Mouse (Mus musculus) thymus, postnatal 14 days (tissue): ENCODE data around the gene Hand2.
A peak's percentile ranks its signal among the peaks of the same experiment; 100 is the strongest.

Experiments used
- DNase-seq: peaks from one replicate; pipeline ENCODE4 v3.0.0; 2021

The Hand2 gene

GRCm38 (mm10) chr8:57320851-57321743 lies at the start of gene Hand2:
Hand2 (plus strand) TSS chr8:57320983.
- DNase-seq: no peak

GRCm38 (mm10) chr8:57273055-57273454 lies 47.7 kb upstream of the Hand2 start:
- no peak for DNase-seq

- no peak for DNase-seq
Observed at GRCm38 (mm10) chr8:57293441-57293840, 27.3 kb upstream of the Hand2 start.

- no peak for DNase-seq
Observed at GRCm38 (mm10) chr8:57303513-57303912, 17.3 kb upstream of the Hand2 start.

DNA sequence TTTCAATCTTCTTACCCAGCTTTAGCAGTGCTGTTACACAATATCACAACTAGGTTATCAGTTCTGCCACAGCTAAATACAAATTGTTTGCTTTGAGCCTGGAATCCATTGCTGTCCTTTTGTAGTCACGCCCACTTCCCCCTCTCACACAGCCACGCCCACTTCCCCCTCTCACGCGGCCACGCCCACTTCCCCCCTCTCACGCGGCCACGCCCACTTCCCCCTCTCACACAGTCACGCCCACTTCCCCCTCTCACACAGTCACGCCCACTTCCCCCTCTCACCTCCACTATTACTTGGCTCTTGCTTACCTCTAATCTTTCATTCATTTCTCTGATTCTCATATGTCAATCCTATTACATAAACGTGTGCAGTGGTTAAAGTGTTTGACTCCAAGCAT lies 15.8 kb upstream of the Hand2 start:
- peak; percentile 19 for DNase-seq

- no peak for DNase-seq
Observed at GRCm38 (mm10) chr8:57306441-57306840, 14.3 kb upstream of the Hand2 start.

DNA sequence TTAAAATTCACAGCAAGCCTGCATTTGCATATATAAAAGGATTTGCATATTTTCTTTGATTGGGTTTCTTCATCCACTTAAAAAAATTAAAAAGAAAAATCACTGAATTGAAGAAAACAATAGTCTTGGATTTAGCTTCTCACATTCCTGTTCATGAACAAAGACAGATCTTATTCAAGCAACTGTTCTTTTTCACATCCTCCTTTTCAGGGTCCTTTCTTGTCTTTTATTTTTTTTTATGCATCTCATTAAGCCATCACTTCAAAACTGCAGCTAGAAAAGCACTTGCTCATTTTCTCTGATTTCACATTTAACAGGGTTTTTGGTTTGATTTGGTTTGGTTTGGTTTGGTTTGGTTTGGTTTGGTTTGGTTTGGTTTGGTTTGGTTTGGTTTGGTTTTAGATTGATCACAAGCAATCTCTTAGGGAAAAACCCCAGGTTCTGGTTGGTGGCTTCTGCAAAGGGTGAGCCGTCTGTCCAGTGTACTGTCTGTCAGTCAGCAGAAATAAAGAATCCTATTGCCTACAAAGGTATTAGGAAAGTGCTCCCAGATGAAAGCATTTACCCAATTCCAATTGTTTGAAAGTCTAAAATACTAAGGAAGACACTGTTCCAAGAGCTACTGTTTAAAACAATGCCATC lies 10.8 kb upstream of the Hand2 start:
- DNase-seq: no peak

- DNase-seq: no peak
Observed at GRCm38 (mm10) chr8:57312031-57312981, 8.5 kb upstream of the Hand2 start.

DNA sequence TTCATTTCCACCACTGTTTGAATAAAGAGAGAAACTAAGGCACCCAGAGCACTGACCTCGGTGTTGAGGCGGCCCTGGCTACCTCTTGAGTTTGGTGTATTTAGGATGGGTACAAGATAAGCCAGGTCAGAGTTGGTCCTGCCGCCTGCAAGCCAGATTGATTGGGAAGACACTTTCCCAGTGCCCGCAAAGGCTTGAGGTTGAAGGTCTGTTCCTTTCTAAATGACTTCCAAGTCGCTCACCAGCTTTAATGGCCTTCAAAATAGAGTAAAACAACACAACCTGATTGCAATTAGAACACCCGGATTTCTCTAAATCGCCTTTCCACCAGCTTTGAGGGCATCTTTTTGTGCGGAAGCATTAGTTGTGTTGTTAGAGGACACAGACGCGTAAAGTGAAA lies 7.2 kb upstream of the Hand2 start:
- no peak for DNase-seq

DNA sequence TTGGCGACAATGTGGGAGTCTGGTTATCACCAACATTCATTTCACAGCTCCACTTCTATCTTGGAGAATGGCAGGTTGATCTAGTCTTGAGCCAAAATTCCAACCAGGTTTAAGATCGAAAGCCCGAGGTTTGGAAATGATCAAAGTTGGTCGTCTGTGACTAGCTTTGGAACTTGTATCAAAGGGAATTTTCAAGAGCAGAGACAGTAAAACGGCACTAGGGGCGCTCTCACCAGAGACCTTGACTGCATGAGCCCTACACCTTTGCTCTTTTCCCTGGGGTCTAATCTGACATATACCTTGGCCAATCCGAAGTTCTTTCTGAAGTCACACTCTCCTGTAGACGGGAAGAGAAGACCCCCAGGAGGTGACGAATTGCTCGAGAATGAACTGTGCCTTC lies 6.6 kb upstream of the Hand2 start:
- DNase-seq: no peak

GRCm38 (mm10) chr8:57315471-57315870 lies 5.3 kb upstream of the Hand2 start:
- no peak for DNase-seq

GRCm38 (mm10) chr8:57317107-57317506 lies 3.7 kb upstream of the Hand2 start:
- DNase-seq: no peak

GRCm38 (mm10) chr8:57317890-57318480 lies 2.8 kb upstream of the Hand2 start:
- no peak for DNase-seq

DNA sequence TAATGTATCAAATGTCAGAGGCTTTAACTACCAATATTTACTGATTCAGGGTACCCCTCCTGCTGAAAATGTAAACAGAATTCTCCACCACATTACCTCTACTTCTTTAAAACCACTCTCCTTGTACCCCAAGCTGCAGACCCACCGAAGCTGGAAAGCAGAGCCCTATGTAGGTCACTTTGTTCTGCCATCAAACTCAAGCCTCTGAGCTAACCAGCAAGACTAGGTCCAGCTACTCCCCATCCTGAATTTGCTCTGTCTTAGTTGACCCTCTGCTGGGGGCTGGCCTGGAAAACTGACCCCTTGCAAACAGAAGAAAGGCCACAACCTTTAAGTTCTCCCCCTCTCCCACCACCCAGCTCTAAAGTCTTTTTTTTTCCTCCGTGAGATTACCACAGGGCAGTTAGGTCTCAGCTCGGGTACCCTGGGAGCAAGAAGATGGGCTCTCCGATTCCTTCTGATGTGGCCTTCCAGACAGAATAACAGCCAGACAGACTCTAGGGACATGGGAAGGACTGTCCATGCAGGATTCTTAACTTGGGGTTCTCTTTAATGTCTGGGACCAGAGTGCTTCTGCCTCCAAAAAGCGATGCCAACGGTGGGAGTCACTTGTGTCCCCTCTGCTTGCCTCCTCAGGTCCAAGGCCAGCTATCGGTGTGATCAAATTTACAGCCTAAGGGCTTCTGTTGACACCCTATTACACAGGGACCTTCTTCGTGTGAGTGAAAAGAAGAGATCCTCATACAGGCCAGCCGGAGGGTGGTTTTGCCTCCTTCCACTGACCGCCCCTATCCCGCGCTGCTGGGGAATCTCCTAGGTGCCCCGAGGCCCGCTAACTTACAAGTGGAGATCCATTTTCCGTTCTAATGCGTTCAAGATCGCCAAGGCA lies 1.4 kb upstream of the Hand2 start:
- DNase-seq: no peak

GRCm38 (mm10) chr8:57319981-57320585 lies 700 bp upstream of the Hand2 start:
- no peak for DNase-seq

DNA sequence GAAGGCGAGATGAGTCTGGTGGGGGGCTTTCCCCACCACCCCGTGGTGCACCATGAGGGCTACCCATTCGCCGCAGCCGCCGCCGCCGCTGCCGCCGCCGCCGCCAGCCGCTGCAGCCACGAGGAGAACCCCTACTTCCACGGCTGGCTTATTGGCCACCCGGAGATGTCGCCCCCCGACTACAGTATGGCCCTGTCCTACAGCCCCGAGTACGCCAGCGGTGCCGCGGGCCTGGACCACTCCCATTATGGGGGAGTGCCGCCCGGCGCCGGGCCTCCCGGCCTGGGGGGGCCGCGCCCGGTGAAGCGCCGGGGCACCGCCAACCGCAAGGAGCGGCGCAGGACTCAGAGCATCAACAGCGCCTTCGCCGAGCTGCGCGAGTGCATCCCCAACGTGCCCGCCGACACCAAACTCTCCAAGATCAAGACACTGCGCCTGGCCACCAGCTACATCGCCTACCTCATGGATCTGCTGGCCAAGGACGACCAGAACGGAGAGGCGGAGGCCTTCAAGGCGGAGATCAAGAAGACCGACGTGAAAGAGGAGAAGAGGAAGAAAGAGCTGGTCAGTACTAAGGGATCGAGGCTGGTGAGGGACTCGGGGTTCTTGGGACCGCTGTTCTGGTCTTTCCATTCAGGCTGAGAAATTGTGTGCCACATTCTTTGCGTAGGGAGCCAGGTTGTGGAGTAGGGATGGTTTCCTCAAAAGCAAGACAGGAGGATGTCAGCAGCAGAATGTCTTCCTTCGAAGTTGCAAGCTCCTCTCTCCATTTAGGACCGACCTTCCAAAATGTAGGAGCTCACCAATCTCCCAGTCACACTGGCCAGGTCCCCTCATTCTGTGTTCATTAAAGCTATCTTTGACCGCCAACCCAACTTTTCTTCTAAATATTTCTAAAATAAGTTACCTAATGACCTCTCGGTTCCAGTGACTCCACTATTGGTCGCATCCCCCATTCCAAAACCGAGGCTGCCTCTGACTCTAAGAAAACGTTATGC lies 1.4 kb downstream of the Hand2 start:
- DNase-seq: no peak

DNA sequence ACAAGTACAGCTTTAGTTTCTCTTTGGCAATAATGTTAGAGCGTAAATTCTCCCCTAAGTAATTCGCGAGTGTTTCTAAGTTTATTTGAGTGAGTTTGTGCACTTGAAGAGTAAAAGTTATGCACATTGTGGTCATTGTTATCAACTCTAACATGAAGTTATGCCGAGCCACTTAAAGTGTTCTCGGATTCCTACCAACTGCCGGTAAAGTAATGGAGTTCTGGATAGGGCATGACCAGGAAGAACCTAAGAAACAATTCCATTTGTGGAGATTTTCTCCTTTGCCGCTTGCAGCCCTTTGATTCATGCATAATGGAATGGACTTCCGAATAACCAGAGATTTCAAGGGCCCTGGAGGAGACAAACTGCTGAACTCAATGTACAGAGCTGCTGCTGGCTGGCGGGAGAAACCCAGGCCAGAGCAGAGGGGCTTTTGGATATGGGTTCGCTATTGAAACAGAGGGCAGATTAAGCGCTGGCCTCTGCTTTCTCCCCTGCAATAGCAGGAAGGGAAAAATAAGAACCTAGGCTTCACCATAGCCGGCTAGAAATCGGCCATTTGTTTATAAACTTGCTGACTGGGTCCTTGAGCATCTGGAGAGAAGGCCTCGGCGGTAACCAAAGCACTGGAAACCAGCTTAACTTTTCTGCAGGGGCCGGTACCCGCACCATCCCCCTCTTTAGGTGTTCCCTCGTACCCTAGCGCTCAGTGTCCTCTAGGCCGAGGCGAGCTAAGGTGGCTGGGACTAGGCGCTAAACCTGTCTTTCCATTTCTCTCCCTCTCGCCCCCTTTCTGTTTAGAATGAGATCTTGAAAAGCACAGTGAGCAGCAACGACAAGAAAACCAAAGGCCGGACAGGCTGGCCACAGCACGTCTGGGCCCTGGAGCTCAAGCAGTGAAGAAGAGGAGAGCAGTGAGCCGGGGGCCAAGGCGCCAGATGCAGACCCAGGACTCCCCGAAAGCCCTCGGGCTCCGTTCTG lies 2.5 kb downstream of the Hand2 start:
- no peak for DNase-seq

DNA sequence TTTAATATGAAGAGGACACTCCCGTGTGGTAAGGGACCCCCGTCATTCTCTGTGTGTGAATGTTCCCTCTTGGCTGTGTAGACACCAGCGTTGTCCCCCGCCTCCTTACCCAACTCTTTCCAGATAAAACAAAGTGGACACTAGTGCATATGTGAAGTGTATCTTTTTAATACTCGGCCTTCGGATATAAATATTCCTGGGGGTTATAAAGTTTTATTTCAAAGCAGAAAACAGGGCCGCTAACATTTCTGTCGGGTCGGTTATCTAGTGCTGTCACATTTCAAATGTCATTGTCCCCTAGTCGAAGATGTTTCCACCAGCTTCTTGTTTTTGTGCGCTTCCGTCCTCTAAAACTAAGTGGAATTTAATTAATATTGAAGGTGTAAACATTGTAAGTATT lies 3.3 kb downstream of the Hand2 start:
- no peak for DNase-seq

DNA sequence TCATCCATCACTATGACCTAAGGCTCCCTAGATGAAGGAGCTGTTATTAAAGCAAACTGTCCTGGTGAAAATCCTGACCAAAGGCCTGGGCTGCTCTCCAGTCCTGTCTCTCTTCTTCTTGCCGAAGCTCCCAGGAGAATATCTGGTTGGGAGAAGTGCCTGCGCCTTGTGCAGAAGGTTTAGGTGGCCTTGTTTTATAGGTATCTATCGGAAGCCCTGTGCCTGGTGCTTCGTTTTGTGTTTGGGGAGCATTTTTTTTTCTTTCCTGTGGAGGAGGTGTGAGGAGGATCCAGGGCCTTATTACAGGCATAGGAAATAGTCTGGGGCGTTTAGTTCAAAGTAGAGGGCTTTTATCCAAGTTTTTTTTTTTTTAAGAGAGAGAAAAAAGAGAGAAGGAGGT lies 3.9 kb downstream of the Hand2 start:
- no peak for DNase-seq
